Mouse (Mus musculus) midbrain, postnatal 0 days (tissue): Measurements from ENCODE around the gene Vezf1. TPM values are rescaled to one million over a fixed set of nuclear protein-coding genes. Genes with fewer than 3 reads are reported as not detected.

Experiments
- ATAC-seq: fragments of 200-750 bp; cut with Nextera tagmentation; 2 replicates; pipeline ENCODE4 v1.8.0; 2017; ENCODE audit warnings: moderate number of reproducible peaks, mild to moderate bottlenecking, moderate TSS enrichment, moderate library complexity; ENCODE audit not compliant: low FRiP score
- DNase-seq: peaks from one replicate; pipeline ENCODE4 v3.0.0-alpha.2; 2015; ENCODE audit warnings: low spot score
- H3K27ac ChIP-seq: fragments of 300-500 bp; sonication (generic); 2 replicates; pipeline ENCODE4 v1.5.1; 2014; ENCODE audit warnings: low read depth, mild to moderate bottlenecking, low read length, mixed read lengths
- H3K27me3 ChIP-seq: fragments of 300-500 bp; sonication (generic); 2 replicates; pipeline ENCODE4 v1.6.1; 2014; ENCODE audit warnings: low read length, control low read depth, mixed read lengths; ENCODE audit not compliant: insufficient read depth
- H3K36me3 ChIP-seq: fragments of 300-500 bp; sonication (generic); 2 replicates; pipeline ENCODE4 v1.6.1; 2014; ENCODE audit warnings: low read length, control low read depth, mixed read lengths; ENCODE audit not compliant: insufficient read depth
- H3K4me1 ChIP-seq: fragments of 300-500 bp; sonication (generic); 2 replicates; pipeline ENCODE4 v1.6.1; 2014; ENCODE audit warnings: mild to moderate bottlenecking, control low read depth, antibody characterized with exemption, low read length, mixed read lengths; ENCODE audit not compliant: insufficient read depth
- H3K4me2 ChIP-seq: fragments of 300-500 bp; sonication (generic); 2 replicates; pipeline ENCODE4 v1.6.1; 2014; ENCODE audit warnings: low read depth, mild to moderate bottlenecking, low read length, mixed read lengths; ENCODE audit not compliant: poor library complexity, severe bottlenecking
- H3K4me3 ChIP-seq: fragments of 300-500 bp; sonication (generic); 2 replicates; pipeline ENCODE4 v1.5.1; 2014; ENCODE audit warnings: low read depth, mild to moderate bottlenecking, low read length, moderate library complexity
- H3K9ac ChIP-seq: fragments of 300-500 bp; sonication (generic); replicated peaks from 2 replicates; pipeline ENCODE4 v1.6.1; 2014; ENCODE audit warnings: mild to moderate bottlenecking, low read length, moderate library complexity, mixed read lengths; ENCODE audit not compliant: poor library complexity, severe bottlenecking
- H3K9me3 ChIP-seq: fragments of 300-500 bp; sonication (generic); 2 replicates; pipeline ENCODE4 v1.6.1; 2016; ENCODE audit warnings: low read length, control low read depth
- CTCF ChIP-seq: IDR thresholded peaks from 2 replicates; pipeline ENCODE4 v1.5.1; 2016; ENCODE audit warnings: antibody characterized with exemption, mild to moderate bottlenecking
- WGBS: fragments of 180-500 bp; shearing (Covaris S2); extraction: QIAGEN DNeasy Blood & Tissue Kit; methylation state at CpG from one replicate; pipeline ENCODE4 v1.1.7; 2014; 5-methylcytosine and 5-hydroxymethylcytosine counted together
- polyA plus RNA-seq: library from polyadenylated mRNA; unstranded; fragments of >200 nt; fragmentation: Nextera tagmentation; extraction: Ambion mirVana; gene quantifications from 2 replicates; pipeline ENCODE4 v1.2.1, GENCODE M21; 2015
- total RNA-seq: library from RNA; depleted of rRNA; stranded (reverse); fragments of >200 nt; gene quantifications from 2 replicates; pipeline ENCODE4 v1.2.3, GENCODE M21; 2014

Vezf1 gene
- total and polyA plus RNA-seq, 2 experiments from 2014 or later: 30.9 to 31.4 TPM

DNA sequence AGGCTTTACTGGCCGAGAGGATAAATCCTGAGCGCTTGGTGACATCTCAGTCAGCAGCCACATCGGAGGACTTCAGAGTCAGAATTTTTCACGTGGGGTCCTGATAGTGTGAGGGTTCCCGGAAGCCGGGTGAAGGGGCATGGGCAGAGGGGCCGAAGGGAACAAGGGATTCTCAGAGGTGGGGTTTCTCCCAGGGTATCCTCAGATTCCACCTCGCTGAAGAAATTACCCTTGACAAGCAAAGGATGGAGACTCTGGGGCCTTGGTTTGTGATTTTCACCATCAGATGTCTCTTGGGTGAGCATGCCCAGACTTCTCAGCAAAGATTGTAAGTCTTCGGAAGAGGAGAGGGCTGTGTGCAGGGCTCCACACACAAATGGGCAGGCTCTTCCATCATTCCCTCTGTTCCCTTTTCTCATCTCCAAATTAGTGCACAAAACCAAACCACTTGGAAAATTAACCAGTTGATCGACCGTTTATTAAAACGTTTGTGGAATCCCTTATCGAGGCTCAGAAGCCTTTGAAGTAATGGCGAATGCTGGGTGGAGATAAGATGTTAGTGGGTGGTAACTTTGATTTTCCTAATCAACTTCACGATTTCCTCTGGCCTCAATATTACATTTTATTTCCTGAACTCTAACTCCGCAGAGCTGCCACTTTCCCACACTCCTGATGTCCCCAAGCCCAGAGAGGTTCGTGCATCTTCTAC is 30.1 kb downstream of the Vezf1 start, which contains the start of gene Cuedc1:
Gene Cuedc1 (plus strand): TSS at position 38 of the 709 bp plus-strand sequence.
- Histone ChIP-seq H3K9ac (peak within 1 kb of the TSS; percentile 94), H3K4me1 (peaks cover 10% of the 10 kb centered on the region), H3K4me2 (peak within 1 kb of the TSS; percentile 85), H3K9me3 (no peaks in the 10 kb centered on the region), H3K27me3 (no peaks in the 10 kb centered on the region), H3K36me3 (no peaks in the 10 kb centered on the region), H3K27ac (peak within 1 kb of the TSS; percentile 90), H3K4me3 (peak within 1 kb of the TSS; percentile 87)
- no peak for ATAC-seq
- TF ChIP-seq CTCF: no peak
- DNase-seq: no peak
- 23% methylated on average over 17 of the region's 17 CpGs for WGBS

DNA sequence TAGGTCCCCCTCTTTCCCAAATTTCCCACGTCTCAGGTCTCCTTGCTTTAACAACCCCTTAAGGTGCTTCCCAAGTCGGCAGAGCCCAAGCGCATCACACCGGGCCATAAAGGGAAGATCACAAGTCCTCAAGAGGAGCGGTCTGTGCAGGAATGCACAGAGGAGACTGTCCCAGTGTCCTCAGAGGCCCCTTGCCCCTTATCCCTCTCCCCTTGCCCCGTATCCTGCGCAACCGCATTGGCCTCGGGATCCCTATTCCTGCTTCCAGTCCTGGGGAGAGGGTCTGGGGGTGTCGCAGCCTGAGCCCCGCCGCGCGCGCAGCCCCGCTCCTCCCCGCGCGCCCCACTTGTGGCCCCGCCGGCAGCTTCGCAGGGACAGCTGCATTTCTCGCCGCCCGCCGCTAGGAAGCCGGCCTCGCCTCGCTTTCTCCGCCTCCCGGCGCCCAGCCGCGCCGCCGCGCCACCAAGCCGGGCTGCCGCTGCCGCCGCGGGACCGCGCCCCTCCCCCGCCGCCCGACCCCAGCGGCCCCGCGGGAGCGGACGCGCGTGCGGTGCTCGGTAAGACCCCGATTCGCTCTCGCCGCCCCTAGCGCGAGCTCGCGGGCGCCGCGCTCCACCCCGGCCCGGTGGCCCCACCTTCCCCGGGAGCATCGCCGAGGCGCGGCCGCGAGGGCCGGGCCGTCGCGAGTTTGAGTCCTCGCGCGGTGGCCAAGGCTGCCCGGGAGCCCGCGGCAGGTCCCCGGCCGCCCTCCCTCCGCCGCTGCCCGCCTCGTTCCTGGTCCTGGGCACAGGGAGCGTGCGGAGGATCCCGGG is 30.9 kb downstream of the Vezf1 start:
- peak; percentile 54 for TF ChIP-seq CTCF
- DNase-seq: peak; percentile 73
- Histone ChIP-seq H3K27me3 (no peaks in the 10 kb centered on the region), H3K27ac (peak overlapping the region; percentile 90), H3K4me3 (peak overlapping the region; percentile 87), H3K36me3 (no peaks in the 10 kb centered on the region), H3K4me2 (peak overlapping the region; percentile 85), H3K9me3 (no peaks in the 10 kb centered on the region), H3K4me1 (peaks cover 10% of the 10 kb centered on the region), H3K9ac (peak overlapping the region; percentile 94)
- under 1% methylated on average over 57 of the region's 95 CpGs for WGBS
- peak; percentile 75 for ATAC-seq

DNA sequence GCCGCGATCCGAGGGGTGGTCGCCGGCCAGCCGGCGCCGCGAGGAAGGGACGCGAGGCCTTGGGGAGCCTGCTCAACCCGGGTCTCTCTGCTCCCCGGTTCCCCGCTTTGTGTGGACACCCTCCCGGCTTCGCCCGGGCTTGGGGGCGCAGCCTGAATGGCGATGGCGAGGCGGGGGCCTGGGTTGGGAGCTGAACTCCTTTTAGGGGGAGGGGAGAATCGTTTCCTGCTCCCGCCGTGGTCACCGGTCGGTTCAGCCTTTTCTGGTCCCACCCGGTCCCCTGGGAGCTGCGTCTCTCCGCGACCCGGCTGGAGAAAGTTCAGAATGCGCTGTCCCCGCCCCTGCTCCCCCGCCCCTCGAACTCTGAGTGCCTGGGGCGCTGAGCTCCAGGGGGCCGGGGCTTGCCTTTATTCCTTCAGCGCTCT is 31.5 kb downstream of the Vezf1 start:
- Histone ChIP-seq H3K4me3 (peak overlapping the region; percentile 87), H3K4me1 (peaks cover 10% of the 10 kb centered on the region), H3K9ac (peak overlapping the region; percentile 94), H3K9me3 (no peaks in the 10 kb centered on the region), H3K27me3 (no peaks in the 10 kb centered on the region), H3K27ac (peak overlapping the region; percentile 90), H3K36me3 (no peaks in the 10 kb centered on the region), H3K4me2 (peak overlapping the region; percentile 85)
- WGBS: under 1% methylated on average over 36 of the region's 38 CpGs
- no peak for TF ChIP-seq CTCF
- DNase-seq (peak; percentile 66), ATAC-seq (peak; percentile 22)

DNA sequence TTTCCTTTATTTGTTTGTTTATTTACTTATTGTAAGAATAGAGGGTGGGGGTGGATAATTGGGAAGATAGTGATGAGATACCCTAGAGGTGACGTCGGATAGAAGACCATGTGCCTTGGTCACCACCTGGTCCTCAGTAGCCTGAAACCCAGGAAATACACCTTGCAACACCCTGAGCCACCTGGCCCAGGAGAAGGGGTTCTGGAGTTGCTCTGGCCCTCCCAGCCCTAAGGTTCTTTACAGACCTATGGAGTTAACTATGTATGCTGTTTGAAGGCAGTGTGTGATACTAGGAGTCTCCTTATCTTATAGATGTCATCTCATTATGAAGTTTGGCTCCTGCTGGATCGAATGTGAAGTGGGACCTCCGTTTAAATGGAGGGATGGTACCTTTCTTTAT is 32.1 kb downstream of the Vezf1 start:
- ATAC-seq (no peak), DNase-seq (no peak)
- 26% methylated on average over 4 of the region's 4 CpGs for WGBS
- Histone ChIP-seq H3K4me3 (peak overlapping the region; percentile 87), H3K4me2 (peak overlapping the region; percentile 85), H3K36me3 (no peaks in the 10 kb centered on the region), H3K27ac (no peak overlapping the region; the same call in 1 of the 2 replicates), H3K9ac (no peak overlapping the region), H3K4me1 (peaks cover 10% of the 10 kb centered on the region), H3K27me3 (no peaks in the 10 kb centered on the region), H3K9me3 (no peaks in the 10 kb centered on the region)
- TF ChIP-seq CTCF: no peak

DNA sequence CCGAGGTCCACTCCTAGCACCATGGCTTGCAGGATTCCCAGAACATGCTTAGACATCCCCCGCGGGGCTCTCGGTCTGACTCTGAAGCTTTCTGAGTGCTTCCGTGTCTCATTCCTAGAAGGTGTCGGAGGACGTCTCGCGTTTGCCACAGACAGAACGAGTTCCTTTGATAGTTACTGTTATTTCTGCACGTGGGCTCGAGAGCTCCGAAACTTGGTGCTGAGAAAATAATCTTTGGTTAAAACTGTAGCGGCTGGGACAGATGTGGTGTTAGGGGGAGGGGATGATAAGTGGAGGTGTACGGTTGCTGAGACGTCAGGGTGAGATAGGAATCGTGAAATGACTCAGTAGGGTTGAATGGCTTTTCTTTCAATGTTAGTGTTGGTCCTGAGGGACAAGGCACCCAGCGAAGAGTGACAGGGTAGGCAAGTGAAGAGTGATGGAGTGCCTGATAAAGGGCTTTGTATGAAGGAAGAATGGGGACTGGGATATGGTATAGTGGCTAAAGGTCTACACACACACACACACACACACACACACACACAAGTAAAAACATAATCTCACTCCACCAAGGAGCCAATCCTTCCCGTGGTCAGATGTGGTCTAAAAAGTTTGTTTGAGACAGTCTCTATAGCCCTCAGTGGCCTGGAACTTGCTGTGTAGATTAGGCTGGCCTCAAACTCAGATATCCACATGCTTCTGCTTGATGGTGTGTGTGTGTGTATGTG is 35.3 kb downstream of the Vezf1 start:
- TF ChIP-seq CTCF: no peak
- no peaks in the 10 kb centered on the region for H3K27me3 ChIP-seq
- peaks cover 10% of the 10 kb centered on the region for H3K4me1 ChIP-seq
- DNase-seq (no peak), ATAC-seq (no peak)
- H3K4me2 ChIP-seq: no peak overlapping the region
- H3K9ac ChIP-seq: no peak overlapping the region
- H3K9me3 ChIP-seq: no peaks in the 10 kb centered on the region
- H3K27ac ChIP-seq: no peak overlapping the region
- WGBS: 93% methylated on average over 19 of the region's 19 CpGs
- H3K4me3 ChIP-seq: no peak overlapping the region
- no peaks in the 10 kb centered on the region for H3K36me3 ChIP-seq
